Mouse (Mus musculus) embryonic facial prominence, embryonic 12.5 days (tissue): ENCODE measurements around the gene Acyp1. TPM values are rescaled to one million over a fixed set of nuclear protein-coding genes. Genes with fewer than 3 reads are reported as not detected.
A peak's percentile ranks its signal among the peaks of the same experiment; 100 is the strongest.

ENCODE experiments used
- ATAC-seq: fragments of 200-750 bp; cut with Nextera tagmentation; 2 replicates; pipeline ENCODE4 v1.8.0; 2017; ENCODE audit not compliant: insufficient number of reproducible peaks, insufficient read depth, low FRiP score, low TSS enrichment
- H3K27ac ChIP-seq: fragments of 300-500 bp; sonication (generic); 2 replicates; pipeline ENCODE4 v1.5.1; 2016; ENCODE audit warnings: mild to moderate bottlenecking
- H3K27me3 ChIP-seq: fragments of 300-500 bp; sonication (generic); 2 replicates; pipeline ENCODE4 v1.6.1; 2016; ENCODE audit warnings: mild to moderate bottlenecking, moderate library complexity
- H3K36me3 ChIP-seq: fragments of 300-500 bp; sonication (generic); 2 replicates; pipeline ENCODE4 v1.6.1; 2016; ENCODE audit warnings: mild to moderate bottlenecking
- H3K4me1 ChIP-seq: fragments of 300-500 bp; sonication (generic); 2 replicates; pipeline ENCODE4 v1.6.1; 2016
- H3K4me2 ChIP-seq: fragments of 300-500 bp; sonication (generic); replicated peaks from 2 replicates; pipeline ENCODE4 v1.6.1; 2016; ENCODE audit warnings: mild to moderate bottlenecking, moderate library complexity
- H3K4me3 ChIP-seq: fragments of 300-500 bp; sonication (generic); 2 replicates; pipeline ENCODE4 v1.5.1; 2016; ENCODE audit warnings: mild to moderate bottlenecking
- H3K9ac ChIP-seq: fragments of 300-500 bp; sonication (generic); 2 replicates; pipeline ENCODE4 v1.6.1; 2016; ENCODE audit warnings: mild to moderate bottlenecking, moderate library complexity
- H3K9me3 ChIP-seq: fragments of 300-500 bp; sonication (generic); 2 replicates; pipeline ENCODE4 v1.6.1; 2016; ENCODE audit warnings: mild to moderate bottlenecking, moderate library complexity
- WGBS: fragments of 180-500 bp; shearing (Covaris S2); methylation state at CpG from one replicate; pipeline ENCODE4 v1.1.7; 2016; 5-methylcytosine and 5-hydroxymethylcytosine counted together
- polyA plus RNA-seq: library from polyadenylated mRNA; unstranded; fragments of >200 nt; fragmentation: Nextera tagmentation; extraction: Ambion mirVana; gene quantifications from 2 replicates; pipeline ENCODE4 v1.2.1, GENCODE M21; 2016

Acyp1 gene
- polyA plus RNA-seq, 1 experiment from 2014 or later, result 43.8 TPM

GRCm38 (mm10) chr12:85269821-85270220 lies 18.4 kb downstream of the Acyp1 start:
- no peak for ATAC-seq
- Histone ChIP-seq H3K9me3 (no peaks in the 10 kb centered on the region), H3K27me3 (no peaks in the 10 kb centered on the region), H3K27ac (peak overlapping the region; percentile 91), H3K4me1 (peaks cover 20% of the 10 kb centered on the region; the same call in 1 of the 2 replicates), H3K4me3 (peak overlapping the region; percentile 48), H3K36me3 (no peaks in the 10 kb centered on the region), H3K9ac (peak overlapping the region; percentile 66; the same call in 1 of the 2 replicates), H3K4me2 (peak overlapping the region; percentile 55)
- 39% methylated on average over 3 of the region's 3 CpGs for WGBS

- H3K27ac ChIP-seq, result 0 out of 2 replicates have a peak overlapping the region, but pooled peaks have one; percentile 30
- no peak overlapping the region for H3K4me2 ChIP-seq
- no peaks in the 10 kb centered on the region for H3K27me3 ChIP-seq
- no peak for ATAC-seq
- H3K4me1 ChIP-seq, result peaks cover 29% of the 10 kb centered on the region
- no peaks in the 10 kb centered on the region for H3K9me3 ChIP-seq
- WGBS, result 86% methylated on average over 3 of the region's 3 CpGs
- H3K9ac ChIP-seq, result no peak overlapping the region
- no peak overlapping the region for H3K4me3 ChIP-seq
- no peaks in the 10 kb centered on the region for H3K36me3 ChIP-seq
Observed at GRCm38 (mm10) chr12:85266248-85266647, 22.0 kb downstream of the Acyp1 start.

DNA sequence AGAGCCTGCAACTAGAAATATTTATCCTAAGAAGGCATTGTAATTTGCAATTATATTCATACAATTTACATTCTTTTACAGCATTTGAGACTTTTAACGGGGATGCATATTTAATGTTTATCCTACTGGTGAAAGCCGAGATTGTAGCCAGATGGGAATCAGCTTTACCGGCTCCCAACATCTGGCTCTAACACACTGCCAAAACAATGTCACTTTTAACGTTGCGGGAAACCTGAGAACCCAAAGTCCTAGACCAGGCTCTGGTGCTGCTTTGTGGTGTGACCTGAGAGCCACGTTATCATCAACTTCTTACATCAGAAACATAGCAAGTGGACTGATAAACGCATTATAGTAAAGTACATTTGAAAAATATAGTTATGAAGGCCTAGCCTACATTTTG lies 23.3 kb downstream of the Acyp1 start:
- H3K9me3 ChIP-seq, result no peaks in the 10 kb centered on the region
- H3K4me2 ChIP-seq, result no peak overlapping the region
- peak overlapping the region; percentile 73 for H3K27ac ChIP-seq
- H3K4me3 ChIP-seq, result no peak overlapping the region
- no peaks in the 10 kb centered on the region for H3K27me3 ChIP-seq
- H3K4me1 ChIP-seq, result peaks cover 29% of the 10 kb centered on the region
- H3K36me3 ChIP-seq, result no peaks in the 10 kb centered on the region
- no peak overlapping the region for H3K9ac ChIP-seq
- no peak for ATAC-seq
- WGBS, result 17% methylated on average over 7 of the region's 7 CpGs

- peaks cover 27% of the 10 kb centered on the region for H3K4me1 ChIP-seq
- peak overlapping the region; percentile 78 for H3K27ac ChIP-seq
- H3K36me3 ChIP-seq, result no peaks in the 10 kb centered on the region
- no peak for ATAC-seq
- no peak overlapping the region for H3K4me2 ChIP-seq
- H3K27me3 ChIP-seq, result no peaks in the 10 kb centered on the region
- 50% methylated on average over 8 of the region's 8 CpGs for WGBS
- H3K9me3 ChIP-seq, result no peaks in the 10 kb centered on the region
- H3K4me3 ChIP-seq, result no peak overlapping the region
- H3K9ac ChIP-seq, result no peak overlapping the region
Observed at GRCm38 (mm10) chr12:85264531-85264930, 23.7 kb downstream of the Acyp1 start.

DNA sequence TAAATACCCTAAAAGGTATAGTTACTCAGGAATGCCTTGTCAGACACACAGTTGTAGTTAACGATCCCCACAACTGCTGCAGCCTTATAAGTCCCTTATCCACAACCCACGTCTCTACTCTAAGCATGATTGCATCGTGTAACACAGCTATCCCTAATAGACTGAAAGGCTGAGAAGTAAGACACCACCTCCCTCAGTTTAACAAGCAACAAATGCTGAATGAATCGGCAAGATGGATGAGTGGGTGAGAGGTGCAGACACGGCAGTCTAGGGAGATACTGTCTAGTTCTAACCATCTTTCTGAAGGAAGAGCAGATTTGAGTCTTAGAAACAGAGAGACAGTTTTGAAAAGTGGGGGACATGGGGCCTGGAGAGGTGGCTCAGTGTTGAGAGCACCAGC lies 25.0 kb downstream of the Acyp1 start:
- Histone ChIP-seq H3K9me3 (no peaks in the 10 kb centered on the region), H3K36me3 (no peaks in the 10 kb centered on the region; the same call in 1 of the 2 replicates), H3K4me2 (no peak overlapping the region), H3K9ac (no peak overlapping the region), H3K4me1 (peaks cover 27% of the 10 kb centered on the region), H3K27me3 (no peaks in the 10 kb centered on the region), H3K4me3 (no peak overlapping the region), H3K27ac (peak overlapping the region; percentile 76)
- 76% methylated on average over 5 of the region's 5 CpGs for WGBS
- no peak for ATAC-seq

DNA sequence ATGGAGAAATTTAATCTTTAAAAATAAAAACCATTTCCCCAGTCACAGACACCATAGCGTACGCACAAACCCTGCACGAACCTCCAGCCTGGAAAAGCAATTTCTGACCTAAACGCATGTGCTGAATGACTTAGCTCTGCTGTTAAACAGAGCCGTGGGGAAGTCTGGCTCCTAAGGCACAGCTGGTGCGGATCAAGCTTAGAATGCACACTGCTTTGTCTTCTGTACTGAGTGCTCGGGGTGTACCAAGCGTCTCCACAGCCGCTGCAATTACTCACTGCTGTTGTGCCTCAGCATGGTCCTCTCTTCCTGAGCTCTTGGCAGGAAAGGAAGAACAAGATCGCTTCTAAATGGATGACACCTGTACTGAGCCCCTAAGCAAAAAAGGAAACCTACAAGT lies 25.7 kb downstream of the Acyp1 start:
- H3K36me3 ChIP-seq, result no peaks in the 10 kb centered on the region; the same call in 1 of the 2 replicates
- no peaks in the 10 kb centered on the region for H3K27me3 ChIP-seq
- H3K9me3 ChIP-seq, result no peaks in the 10 kb centered on the region
- H3K4me2 ChIP-seq, result no peak overlapping the region
- H3K27ac ChIP-seq, result peak overlapping the region; percentile 76
- no peak overlapping the region for H3K9ac ChIP-seq
- H3K4me3 ChIP-seq, result no peak overlapping the region
- H3K4me1 ChIP-seq, result peaks cover 27% of the 10 kb centered on the region
- WGBS, result 20% methylated on average over 10 of the region's 10 CpGs
- peak; percentile 88 for ATAC-seq

DNA sequence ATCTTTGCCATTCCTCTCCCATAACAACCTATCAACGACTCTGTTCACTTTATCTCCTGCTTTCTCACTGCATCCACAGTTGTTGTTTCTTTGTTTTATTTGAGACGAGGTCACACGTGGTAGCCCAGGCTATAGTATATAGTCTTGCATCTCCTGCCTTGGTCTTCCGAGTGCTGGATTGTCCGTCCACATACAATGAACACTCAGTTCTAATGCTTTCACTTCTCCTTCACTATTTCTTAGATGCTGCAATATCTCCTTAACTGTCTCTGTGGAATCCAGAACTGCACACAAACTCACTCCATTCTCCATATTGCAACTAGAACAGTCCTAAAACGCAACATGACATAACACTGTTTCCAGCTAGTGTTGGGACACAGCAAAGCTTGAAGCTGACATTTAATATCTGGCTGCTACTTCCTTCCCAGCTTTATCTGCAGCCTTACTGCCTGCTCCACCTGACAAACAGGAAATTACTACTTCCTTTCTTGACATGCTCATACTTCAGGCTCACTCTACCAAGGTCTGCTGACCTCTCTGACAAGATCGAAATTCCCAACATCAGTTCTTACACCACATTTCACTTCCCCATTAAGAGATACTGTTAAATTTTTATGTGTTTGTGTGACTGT lies 31.1 kb downstream of the Acyp1 start:
- Histone ChIP-seq H3K36me3 (no peaks in the 10 kb centered on the region; the same call in 1 of the 2 replicates), H3K27ac (0 out of 2 replicates have a peak overlapping the region, but pooled peaks have one; percentile 18)
- 79% methylated on average over 7 of the region's 7 CpGs for whole genome bisulfite sequencing

GRCm38 (mm10) chr12:85256074-85256751 lies 32.0 kb downstream of the Acyp1 start:
- H3K9ac ChIP-seq, result no peak overlapping the region

More for the DNA sequence above, 31.1 kb downstream of the Acyp1 start:
- no peak for ATAC-seq
- Histone ChIP-seq H3K27me3 (no peaks in the 10 kb centered on the region), H3K4me1 (peaks cover 18% of the 10 kb centered on the region), H3K4me2 (no peak overlapping the region), H3K4me3 (no peak overlapping the region), H3K9me3 (no peaks in the 10 kb centered on the region), H3K9ac (no peak overlapping the region)

GRCm38 (mm10) chr12:85252083-85252482 lies 36.2 kb downstream of the Acyp1 start:
- no peak overlapping the region for H3K27ac ChIP-seq

More at GRCm38 (mm10) chr12:85256074-85256751, 32.0 kb downstream of the Acyp1 start:
- Histone ChIP-seq H3K36me3 (no peaks in the 10 kb centered on the region; the same call in 1 of the 2 replicates), H3K4me3 (no peak overlapping the region), H3K4me1 (peaks cover 15% of the 10 kb centered on the region), H3K4me2 (peak overlapping the region; percentile 11; the same call in 1 of the 2 replicates), H3K27ac (peak overlapping the region; percentile 78), H3K27me3 (no peaks in the 10 kb centered on the region), H3K9me3 (no peaks in the 10 kb centered on the region)
- 53% methylated on average over 7 of the region's 7 CpGs for WGBS
- 0 out of 2 replicates have a peak, but pooled peaks have one; percentile 22 for ATAC-seq

GRCm38 (mm10) chr12:85237553-85237952 lies 50.7 kb downstream of the Acyp1 start:
- H3K9ac ChIP-seq, result no peak overlapping the region

More at GRCm38 (mm10) chr12:85252083-85252482, 36.2 kb downstream of the Acyp1 start:
- no peak overlapping the region for H3K9ac ChIP-seq
- no peak overlapping the region for H3K4me3 ChIP-seq
- H3K36me3 ChIP-seq, result peaks cover 10% of the 10 kb centered on the region; the same call in 1 of the 2 replicates
- 83% methylated on average over 3 of the region's 3 CpGs for WGBS
- no peaks in the 10 kb centered on the region for H3K27me3 ChIP-seq
- no peak overlapping the region for H3K4me2 ChIP-seq
- H3K4me1 ChIP-seq, result peaks cover 12% of the 10 kb centered on the region
- no peak for ATAC-seq
- no peaks in the 10 kb centered on the region for H3K9me3 ChIP-seq

DNA sequence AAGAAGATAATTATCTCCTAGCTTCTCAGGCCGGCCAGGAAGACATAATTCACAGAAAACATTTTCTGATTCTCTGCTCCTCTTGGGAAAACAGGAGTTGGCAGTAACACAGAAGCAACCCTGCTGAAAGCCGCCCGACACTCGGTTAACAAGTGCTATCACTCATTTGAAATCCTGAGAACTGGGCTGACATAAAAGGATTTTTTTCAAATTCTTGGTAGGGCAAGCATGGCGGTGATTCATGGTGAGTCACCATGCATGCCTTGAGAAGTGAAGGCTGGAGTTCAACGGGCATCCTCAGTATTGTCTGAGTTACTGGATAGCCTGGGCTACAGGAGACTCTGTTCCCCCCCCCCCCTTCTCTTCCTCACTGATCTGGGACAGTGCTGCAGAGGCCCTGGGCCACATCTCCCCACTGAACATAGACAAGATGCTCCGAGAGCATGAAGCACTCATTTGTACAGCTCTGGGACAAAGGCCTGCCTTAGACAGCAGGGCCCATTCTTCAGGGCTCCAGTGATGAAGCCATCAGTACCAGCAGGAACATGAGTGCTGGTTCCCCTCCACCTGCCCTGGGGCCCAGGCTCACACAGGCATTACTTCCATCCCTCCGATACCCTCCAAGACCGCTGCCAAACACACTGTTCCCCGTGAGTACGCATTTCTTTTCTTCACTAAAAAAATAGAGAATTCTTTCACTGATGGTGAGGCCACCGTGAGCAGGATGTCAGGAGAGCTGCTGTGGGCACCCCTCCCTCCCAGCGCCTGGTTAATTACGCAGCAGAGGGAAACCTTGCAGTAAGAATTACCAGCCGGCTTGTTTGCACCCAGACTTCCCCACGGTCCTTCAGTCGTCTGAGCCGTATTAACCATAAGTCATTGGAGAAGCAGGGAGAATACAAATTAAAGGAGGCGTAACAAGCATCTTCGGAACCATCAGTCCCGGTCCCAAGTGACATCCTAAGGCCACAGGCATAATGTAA lies 54.6 kb downstream of the Acyp1 start:
- no peaks in the 10 kb centered on the region for H3K9me3 ChIP-seq
- ATAC-seq, result no peak
- no peaks in the 10 kb centered on the region for H3K27me3 ChIP-seq
- H3K9ac ChIP-seq, result no peak overlapping the region
- 66% methylated on average over 21 of the region's 21 CpGs for WGBS
- peaks cover 20% of the 10 kb centered on the region; the same call in 1 of the 2 replicates for H3K4me1 ChIP-seq
- no peaks in the 10 kb centered on the region for H3K36me3 ChIP-seq
- H3K4me3 ChIP-seq, result no peak overlapping the region
- no peak overlapping the region for H3K27ac ChIP-seq
- H3K4me2 ChIP-seq, result no peak overlapping the region

More at GRCm38 (mm10) chr12:85237553-85237952, 50.7 kb downstream of the Acyp1 start:
- Histone ChIP-seq H3K4me3 (no peak overlapping the region), H3K9me3 (no peaks in the 10 kb centered on the region), H3K27ac (no peak overlapping the region), H3K27me3 (no peaks in the 10 kb centered on the region), H3K4me1 (0 out of 2 replicates have a peak, but pooled peaks cover 14% of the 10 kb centered on the region), H3K4me2 (no peak overlapping the region), H3K36me3 (0 out of 2 replicates have a peak, but pooled peaks cover 2% of the 10 kb centered on the region)
- WGBS, result 81% methylated on average over 5 of the region's 5 CpGs
- no peak for ATAC-seq
